Mouse (Mus musculus) kidney, postnatal 0 days (tissue): ENCODE results near the gene Cdk6. TPM values are rescaled to one million over a fixed set of nuclear protein-coding genes. Genes with fewer than 3 reads are reported as not detected.

Experiments used
- ATAC-seq: fragments of 200-750 bp; cut with Nextera tagmentation; replicated peaks from 2 replicates; pipeline ENCODE4 v1.8.0; 2017; ENCODE audit warnings: low read depth, moderate number of reproducible peaks, moderate TSS enrichment, moderate library complexity; ENCODE audit not compliant: low FRiP score
- DNase-seq: peaks from one replicate; pipeline ENCODE4 v3.0.0-alpha.2; 2016; ENCODE audit warnings: low spot score
- H3K27ac ChIP-seq: fragments of 300-500 bp; sonication (generic); 2 replicates; pipeline ENCODE4 v1.5.1; 2014; ENCODE audit warnings: mild to moderate bottlenecking
- H3K27me3 ChIP-seq: fragments of 300-500 bp; sonication (generic); 2 replicates; pipeline ENCODE4 v1.6.1; 2014; ENCODE audit warnings: low read length, mixed read lengths; ENCODE audit not compliant: insufficient read depth
- H3K36me3 ChIP-seq: fragments of 300-500 bp; sonication (generic); 2 replicates; pipeline ENCODE4 v1.6.1; 2014; ENCODE audit warnings: low read length, mixed read lengths; ENCODE audit not compliant: insufficient read depth
- H3K4me1 ChIP-seq: fragments of 300-500 bp; sonication (generic); replicated peaks from 2 replicates; pipeline ENCODE4 v1.6.1; 2014; ENCODE audit warnings: antibody characterized with exemption, low read length, mixed read lengths; ENCODE audit not compliant: insufficient read depth
- H3K4me2 ChIP-seq: fragments of 300-500 bp; sonication (generic); 2 replicates; pipeline ENCODE4 v1.6.1; 2014; ENCODE audit warnings: mild to moderate bottlenecking, low read length, moderate library complexity, mixed read lengths
- H3K4me3 ChIP-seq: fragments of 300-500 bp; sonication (generic); replicated peaks from 2 replicates; pipeline ENCODE4 v1.5.1; 2014; ENCODE audit warnings: low read depth, low read length
- H3K9ac ChIP-seq: fragments of 300-500 bp; sonication (generic); 2 replicates; pipeline ENCODE4 v1.6.1; 2014; ENCODE audit warnings: low read depth, low read length
- H3K9me3 ChIP-seq: fragments of 300-500 bp; sonication (generic); replicated peaks from 2 replicates; pipeline ENCODE4 v1.6.1; 2016; ENCODE audit warnings: low read length, inconsistent platforms, mixed read lengths
- CTCF ChIP-seq: IDR thresholded peaks from 2 replicates; pipeline ENCODE4 v1.5.1; 2016; ENCODE audit warnings: antibody characterized with exemption, low read depth, mild to moderate bottlenecking, moderate library complexity
- WGBS: fragments of 180-500 bp; shearing (Covaris S2); extraction: QIAGEN DNeasy Blood & Tissue Kit; methylation state at CpG from one replicate; pipeline ENCODE4 v1.1.7; 2014; 5-methylcytosine and 5-hydroxymethylcytosine counted together
- polyA plus RNA-seq: library from polyadenylated mRNA; unstranded; fragments of >200 nt; fragmentation: Nextera tagmentation; extraction: Ambion mirVana; gene quantifications from 2 replicates; pipeline ENCODE4 v1.2.1, GENCODE M21; 2015

The Cdk6 gene
- polyA plus RNA-seq, 1 experiment from 2014 or later: 20.1 TPM

DNA sequence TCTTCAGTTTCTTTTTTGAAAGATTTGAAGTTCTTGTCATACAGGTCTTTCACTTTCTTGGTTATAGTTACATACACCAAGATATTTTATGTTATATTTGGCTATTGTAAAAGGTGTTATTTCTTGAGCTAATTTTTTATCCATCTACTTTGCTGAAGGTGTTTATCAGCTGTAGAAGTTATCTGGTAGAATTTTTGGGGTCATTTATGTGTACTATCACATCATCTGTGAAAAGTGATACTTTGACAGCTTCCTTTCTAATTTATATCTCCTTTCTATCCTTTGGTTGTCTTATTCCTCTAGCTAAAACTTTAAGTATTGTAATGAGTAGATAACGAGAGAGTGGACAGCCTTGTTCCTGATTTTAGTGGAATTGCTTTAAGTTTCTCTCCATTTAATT lies 210.2 kb downstream of the Cdk6 start:
- Histone ChIP-seq H3K9me3 (no peaks in the 10 kb centered on the region), H3K4me1 (no peaks in the 10 kb centered on the region), H3K36me3 (peaks cover 13% of the 10 kb centered on the region; the same call in 1 of the 2 replicates), H3K9ac (no peak overlapping the region), H3K27ac (no peak overlapping the region), H3K4me3 (no peak overlapping the region), H3K27me3 (no peaks in the 10 kb centered on the region), H3K4me2 (no peak overlapping the region)
- DNase-seq (no peak), ATAC-seq (no peak)
- TF ChIP-seq CTCF: no peak
- WGBS: 93% methylated on average over 1 of the region's 1 CpGs

DNA sequence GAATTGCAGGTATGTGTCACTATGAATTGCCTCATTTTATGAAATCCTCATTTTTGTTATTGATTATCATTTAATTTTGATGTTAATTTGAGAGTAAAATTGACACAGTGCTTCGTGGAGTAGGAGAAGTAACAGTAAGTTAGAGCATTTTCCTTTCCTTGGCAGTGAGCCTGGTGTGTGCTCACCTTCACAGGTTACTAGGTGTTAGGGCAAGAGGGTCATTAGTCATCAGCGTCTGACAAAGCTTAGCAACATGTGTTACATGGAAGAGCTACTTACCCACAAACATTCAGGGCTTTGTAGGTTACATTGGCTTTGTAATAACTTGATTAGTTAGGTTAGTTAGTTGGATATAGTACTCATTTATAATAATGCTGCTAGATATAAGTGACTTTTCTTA lies 212.9 kb downstream of the Cdk6 start:
- ATAC-seq: no peak
- 72% methylated on average over 2 of the region's 2 CpGs for WGBS
- Histone ChIP-seq H3K27ac (no peak overlapping the region), H3K4me2 (no peak overlapping the region), H3K9me3 (no peaks in the 10 kb centered on the region), H3K9ac (no peak overlapping the region), H3K27me3 (no peaks in the 10 kb centered on the region), H3K4me1 (no peaks in the 10 kb centered on the region), H3K36me3 (peaks cover 23% of the 10 kb centered on the region; the same call in 1 of the 2 replicates), H3K4me3 (no peak overlapping the region)
- no peak for DNase-seq
- no peak for TF ChIP-seq CTCF

DNA sequence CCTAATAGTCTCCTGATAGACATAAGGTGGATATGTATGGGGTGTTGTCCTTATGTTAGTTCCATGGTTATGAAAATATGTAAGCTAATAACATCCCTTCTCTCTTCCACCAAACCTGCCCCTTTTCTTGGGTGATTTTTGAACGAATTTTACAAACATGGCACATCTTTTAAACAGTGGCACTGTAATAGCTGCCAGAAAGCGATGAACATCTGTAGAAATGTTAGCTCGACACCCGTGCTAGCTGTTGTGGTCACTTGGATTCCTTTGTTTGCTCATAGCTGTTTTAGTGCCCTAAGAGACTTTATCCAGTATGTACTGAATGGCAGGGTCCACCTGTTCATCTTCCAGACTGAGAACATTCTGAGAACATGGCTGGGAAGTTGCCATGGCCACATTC lies 230.0 kb downstream of the Cdk6 start, which contains the start of gene 1700109H08Rik:
Gene 1700109H08Rik (plus strand): TSS at position 301 of the 400 bp plus-strand sequence.
- no peak within 1 kb of the TSS for H3K9ac ChIP-seq
- no peaks in the 10 kb centered on the region for H3K4me1 ChIP-seq
- no peak for TF ChIP-seq CTCF
- no peak within 1 kb of the TSS for H3K27ac ChIP-seq
- no peak within 1 kb of the TSS for H3K4me2 ChIP-seq
- DNase-seq (no peak), ATAC-seq (no peak)
- no peaks in the 10 kb centered on the region for H3K27me3 ChIP-seq
- peaks cover 46% of the 10 kb centered on the region for H3K36me3 ChIP-seq
- H3K9me3 ChIP-seq: peaks cover 5% of the 10 kb centered on the region; the same call in 1 of the 2 replicates
- WGBS: 95% methylated on average over 4 of the region's 4 CpGs
- no peak within 1 kb of the TSS for H3K4me3 ChIP-seq

DNA sequence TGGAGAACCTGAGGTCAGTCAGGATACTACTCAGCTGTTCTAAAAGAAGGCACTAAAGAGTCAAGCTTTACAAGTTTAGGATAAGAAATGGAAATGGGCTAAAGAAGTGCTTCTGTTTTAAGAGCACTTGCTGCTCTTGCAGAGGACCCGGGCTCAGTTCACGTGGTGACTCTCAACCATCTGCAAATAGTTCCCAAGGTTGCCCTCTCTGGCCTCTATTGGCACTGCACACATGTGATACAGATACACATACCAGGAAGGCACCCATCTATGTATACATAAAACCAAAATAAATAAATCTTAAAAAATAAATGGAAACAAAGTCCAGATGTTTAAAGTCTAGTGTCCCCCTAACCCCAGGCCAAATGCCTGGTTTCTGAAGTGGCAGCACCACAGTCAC lies 233.5 kb downstream of the Cdk6 start:
- WGBS: 96% methylated on average over 2 of the region's 2 CpGs
- DNase-seq (no peak), ATAC-seq (no peak)
- Histone ChIP-seq H3K27me3 (no peaks in the 10 kb centered on the region), H3K4me2 (no peak overlapping the region), H3K9ac (no peak overlapping the region), H3K4me1 (no peaks in the 10 kb centered on the region), H3K27ac (no peak overlapping the region), H3K36me3 (peaks cover 53% of the 10 kb centered on the region), H3K4me3 (no peak overlapping the region), H3K9me3 (peaks cover 5% of the 10 kb centered on the region; the same call in 1 of the 2 replicates)
- no peak for TF ChIP-seq CTCF

DNA sequence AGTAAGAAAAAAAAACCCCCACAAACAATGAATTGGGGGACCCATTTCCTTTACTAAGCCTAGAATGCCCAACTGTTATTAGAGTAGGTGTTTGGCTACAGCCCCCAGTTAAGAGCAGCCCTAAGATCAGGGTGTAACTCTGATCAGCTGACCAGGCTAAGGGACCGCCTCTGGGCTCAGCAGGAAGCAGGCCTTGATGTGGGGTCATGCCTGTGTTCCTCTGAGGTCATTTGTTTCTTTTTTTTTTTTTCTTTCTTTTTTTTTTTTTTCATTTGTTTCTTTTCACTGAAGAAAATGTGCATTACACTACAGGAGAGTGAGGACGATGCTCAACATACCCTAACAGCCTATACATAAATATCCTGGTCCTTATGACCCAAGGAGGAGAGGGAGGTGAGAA lies 236.7 kb downstream of the Cdk6 start:
- peaks cover 70% of the 10 kb centered on the region for H3K36me3 ChIP-seq
- ATAC-seq (no peak), DNase-seq (no peak)
- TF ChIP-seq CTCF: no peak
- H3K27ac ChIP-seq: no peak overlapping the region
- no peaks in the 10 kb centered on the region for H3K4me1 ChIP-seq
- H3K4me2 ChIP-seq: no peak overlapping the region
- peaks cover 5% of the 10 kb centered on the region; the same call in 1 of the 2 replicates for H3K9me3 ChIP-seq
- H3K27me3 ChIP-seq: no peaks in the 10 kb centered on the region
- no peak overlapping the region for H3K4me3 ChIP-seq
- no peak overlapping the region for H3K9ac ChIP-seq
- WGBS: 95% methylated on average over 2 of the region's 2 CpGs

DNA sequence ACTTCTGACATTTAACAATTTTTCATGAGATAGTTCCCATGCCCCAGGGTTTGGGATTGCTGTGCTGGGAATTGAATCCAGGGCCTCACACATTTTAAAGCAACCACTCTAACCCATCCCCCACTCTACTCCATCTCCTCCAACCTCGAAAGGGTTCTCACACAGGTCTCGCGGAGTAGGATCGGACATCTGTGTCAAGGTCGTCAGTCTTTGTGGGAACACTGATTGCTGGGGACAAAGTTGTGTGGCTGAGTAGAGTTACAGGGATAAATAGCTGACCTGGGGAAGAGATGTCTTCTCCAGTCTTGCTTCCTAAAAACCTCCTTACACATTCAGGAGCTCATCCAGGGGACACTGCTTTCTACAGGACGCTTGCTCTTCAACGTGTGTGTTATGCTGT lies 237.8 kb downstream of the Cdk6 start:
- Histone ChIP-seq H3K4me1 (no peaks in the 10 kb centered on the region), H3K27ac (no peak overlapping the region), H3K4me2 (no peak overlapping the region), H3K27me3 (no peaks in the 10 kb centered on the region), H3K9me3 (peaks cover 5% of the 10 kb centered on the region; the same call in 1 of the 2 replicates), H3K9ac (no peak overlapping the region), H3K36me3 (peaks cover 75% of the 10 kb centered on the region), H3K4me3 (no peak overlapping the region)
- TF ChIP-seq CTCF: no peak
- no peak for ATAC-seq
- 94% methylated on average over 7 of the region's 7 CpGs for WGBS
- DNase-seq: no peak

Other genes starting within 250 kb of the Cdk6 start
- gene Fam133b, start 202.3 kb downstream of the Cdk6 start, polyA plus RNA-seq: 30.6 and 31.0 TPM in 2 replicates
- 0.41 and 0.62 TPM in 2 replicates for gene 1700109H08Rik, start 230.1 kb downstream of the Cdk6 start, polyA plus RNA-seq